23 mouse cellular contexts compared by ENCODE assay signal in the genomic region with DNA sequence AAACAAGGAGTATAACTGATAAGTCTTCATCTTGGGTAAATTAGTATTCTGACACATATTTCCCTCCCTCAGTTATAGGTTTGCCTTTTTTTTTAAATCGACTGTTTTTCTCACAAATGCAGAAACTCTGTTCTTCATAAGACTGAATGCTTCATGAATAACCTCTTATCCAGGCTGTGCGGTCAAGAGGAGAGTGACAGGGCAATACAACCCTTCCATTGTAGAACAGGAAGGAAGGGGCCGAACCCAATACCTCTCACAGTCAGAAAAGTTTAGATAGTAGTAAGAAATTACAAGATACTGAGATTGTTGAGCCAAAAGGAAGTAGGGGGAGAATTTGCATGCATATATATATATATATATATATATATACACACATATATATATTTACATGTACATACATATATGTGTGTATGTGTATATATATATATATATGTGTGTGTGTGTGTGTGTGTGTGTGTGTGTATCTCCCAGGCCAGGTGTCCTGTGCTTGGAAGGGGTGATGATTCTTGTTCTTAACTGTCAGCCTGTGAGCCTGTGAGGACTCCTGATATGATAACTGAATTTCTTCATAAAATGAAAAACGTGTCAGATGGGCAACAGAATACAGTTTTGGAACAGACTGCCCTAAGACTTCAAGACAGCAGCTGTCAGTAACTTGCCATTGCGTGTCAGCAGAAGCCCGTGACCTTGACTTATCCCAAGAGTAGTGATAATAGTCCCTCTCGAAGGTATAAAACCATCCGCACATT. TPM values are rescaled to one million over a fixed set of nuclear protein-coding genes. Genes with fewer than 3 reads are reported as not detected.
A peak's percentile ranks its signal among the peaks of the same experiment; 100 is the strongest.
DNase-seq lines count a peak whose midpoint lies in the region; ATAC-seq and TF ChIP-seq lines count a peak whose summit lies in the region.
"Had no signal": no experiment of that assay in that cellular context is flagged by ENCODE, and none has a peak within 500 bp of the region (broad histone marks: within the 10 kb centered on the region; RNA-seq: fewer than 3 reads in every experiment).

No protein-coding gene starts in this region.

- H3K4me3 ChIP-seq in intestine, embryonic 14.5 days (ENCODE audit: low read depth, low read length) = no peak overlapping the region
- no peak overlapping the region for H3K4me3 ChIP-seq in intestine, embryonic 15.5 days (replicated peaks)
- H3K4me3 ChIP-seq in lung, embryonic 14.5 days (ENCODE audit: low read depth, low read length) = no peak overlapping the region
- H3K4me3 ChIP-seq in small intestine, adult 2 months (ENCODE audit: low read depth, low read length) = no peak overlapping the region
- H3K4me3 ChIP-seq: heart, embryonic 12.5 days; kidney, embryonic 15.5 days; limb, embryonic 12.5 days; liver, embryonic 15.5 days had no signal

- no peaks in the 10 kb centered on the region for H3K36me3 ChIP-seq in intestine, embryonic 14.5 days (ENCODE audit: control insufficient read depth, insufficient read depth, low read length)
- no peaks in the 10 kb centered on the region for H3K36me3 ChIP-seq in intestine, embryonic 15.5 days
- no peaks in the 10 kb centered on the region for H3K36me3 ChIP-seq in lung, embryonic 14.5 days (ENCODE audit: insufficient read depth)
- no peaks in the 10 kb centered on the region for H3K36me3 ChIP-seq in small intestine, adult 2 months (ENCODE audit: control insufficient read depth, insufficient read depth, low read length)
- H3K36me3 ChIP-seq: heart, embryonic 12.5 days; kidney, embryonic 15.5 days; limb, embryonic 12.5 days; liver, embryonic 15.5 days had no signal

- no peak for ATAC-seq in intestine, embryonic 14.5 days (replicated peaks; ENCODE audit: low FRiP score, low TSS enrichment, low read depth)
- ATAC-seq in intestine, embryonic 15.5 days = no peak
- ATAC-seq in lung, embryonic 14.5 days (ENCODE audit: insufficient read depth) = no peak
- ATAC-seq: CD4-positive, CD25-positive, alpha-beta regulatory T cell, adult 4 months; forebrain, embryonic 14.5 days had no signal

- TF ChIP-seq CTCF in lung, embryonic 14.5 days (IDR thresholded peaks at IDR 0.05; ENCODE audit: low read depth) = no peak
- TF ChIP-seq CTCF in small intestine, adult 2 months (IDR thresholded peaks at IDR 0.05; ENCODE audit: extremely low read depth, insufficient read length, insufficient replicate concordance, low read depth, low read length) = no peak

- no peaks in the 10 kb centered on the region for H3K9me3 ChIP-seq in intestine, embryonic 14.5 days (ENCODE audit: control insufficient read depth, low read length)
- H3K9me3 ChIP-seq in intestine, embryonic 15.5 days = no peaks in the 10 kb centered on the region
- no peaks in the 10 kb centered on the region for H3K9me3 ChIP-seq in lung, embryonic 14.5 days (ENCODE audit: low read depth, low read length)
- H3K9me3 ChIP-seq: heart, embryonic 12.5 days; kidney, embryonic 15.5 days; limb, embryonic 12.5 days; liver, embryonic 15.5 days had no signal

- H3K27me3 ChIP-seq in intestine, embryonic 14.5 days (replicated peaks; ENCODE audit: control insufficient read depth, insufficient read depth, low read length) = no peaks in the 10 kb centered on the region
- H3K27me3 ChIP-seq in intestine, embryonic 15.5 days (replicated peaks) = no peaks in the 10 kb centered on the region
- H3K27me3 ChIP-seq in lung, embryonic 14.5 days (ENCODE audit: insufficient read depth, low read length) = no peaks in the 10 kb centered on the region
- no peaks in the 10 kb centered on the region for H3K27me3 ChIP-seq in small intestine, adult 2 months (ENCODE audit: control insufficient read depth, insufficient read depth, low read length)
- H3K27me3 ChIP-seq: heart, embryonic 12.5 days; kidney, embryonic 15.5 days; limb, embryonic 12.5 days; liver, embryonic 15.5 days had no signal

- H3K4me2 ChIP-seq in intestine, embryonic 14.5 days (ENCODE audit: low read length) = peak overlapping the region; percentile 13; the same call in 1 of the 2 replicates
- no peak overlapping the region for H3K4me2 ChIP-seq in intestine, embryonic 15.5 days (replicated peaks)
- H3K4me2 ChIP-seq in lung, embryonic 14.5 days = no peak overlapping the region
- H3K4me2 ChIP-seq: heart, embryonic 12.5 days; kidney, embryonic 15.5 days; limb, embryonic 12.5 days; liver, embryonic 15.5 days; midbrain, embryonic 11.5 days had no signal

- peaks cover 17% of the 10 kb centered on the region; the same call in 1 of the 2 replicates for H3K4me1 ChIP-seq in intestine, embryonic 14.5 days (replicated peaks; ENCODE audit: control insufficient read depth, insufficient read depth, low read length)
- peaks cover 29% of the 10 kb centered on the region for H3K4me1 ChIP-seq in intestine, embryonic 15.5 days (replicated peaks)
- peaks cover 15% of the 10 kb centered on the region; the same call in 1 of the 2 replicates for H3K4me1 ChIP-seq in lung, embryonic 14.5 days (ENCODE audit: insufficient read depth)
- H3K4me1 ChIP-seq in small intestine, adult 2 months (ENCODE audit: control insufficient read depth, insufficient read depth, insufficient read length, low read length) = peaks cover 35% of the 10 kb centered on the region; the same call in 1 of the 2 replicates

- no peak overlapping the region for H3K9ac ChIP-seq in intestine, embryonic 14.5 days (ENCODE audit: low read length)
- H3K9ac ChIP-seq in intestine, embryonic 15.5 days = no peak overlapping the region
- no peak overlapping the region for H3K9ac ChIP-seq in lung, embryonic 14.5 days
- H3K9ac ChIP-seq: heart, embryonic 12.5 days; kidney, embryonic 15.5 days; limb, embryonic 12.5 days; liver, embryonic 15.5 days had no signal

- DNase-seq in intestine, embryonic 14.5 days (ENCODE audit: low spot score) = no peak
- DNase-seq in lung, embryonic 14.5 days = no peak
- DNase-seq in lung, postnatal 36 days = no peak
- DNase-seq in right cerebral cortex, postnatal 36 days (ENCODE audit: low spot score in 2 of 2) = no peak
- no peak for DNase-seq in spleen, postnatal 14 days (ENCODE audit: low spot score in 2 of 2)
- DNase-seq: adrenal gland, postnatal 14 days; cerebellum, adult 2 months; cerebellum, postnatal 25 days; embryo, embryonic 11 days; heart, postnatal 10 days; right cerebral cortex, postnatal 4 days; thymus, adult 18-20 months; thymus, postnatal 36 days had no signal

- no peak for TF ChIP-seq POLR2A in small intestine, adult 2 months (IDR thresholded peaks at IDR 0.05; ENCODE audit: low read depth, low read length)

- WGBS in intestine, embryonic 14.5 days = 81% methylated on average over 8 of the region's 8 CpGs
- WGBS in intestine, embryonic 15.5 days = 71% methylated on average over 8 of the region's 8 CpGs
- WGBS in lung, embryonic 14.5 days = 67% methylated on average over 8 of the region's 8 CpGs
- 49% methylated on average over 8 of the region's 8 CpGs for WGBS in small intestine, adult 2 months

- H3K27ac ChIP-seq in intestine, embryonic 14.5 days (ENCODE audit: low read depth) = peak overlapping the region; percentile 22; the same call in 1 of the 2 replicates
- no peak overlapping the region for H3K27ac ChIP-seq in intestine, embryonic 15.5 days
- peak overlapping the region; percentile 30; the same call in 1 of the 2 replicates for H3K27ac ChIP-seq in lung, embryonic 14.5 days (ENCODE audit: low read depth)
- H3K27ac ChIP-seq in small intestine, adult 2 months (ENCODE audit: insufficient read depth, low read depth, low read length) = peak overlapping the region; percentile 95; the same call in 1 of the 2 replicates
- H3K27ac ChIP-seq: limb, embryonic 12.5 days; macrophage had no signal

RNA-seq across cellular contexts. Expression of gene 0610040J01Rik, which starts 12.6 kb away (rescaled TPM):
- 25.9 and 29.3 TPM in 2 replicates for polyA plus RNA-seq in intestine, embryonic 14.5 days (2014; fragmentation: Nextera tagmentation; extraction: Ambion mirVana)
- 44.5 and 45.9 TPM in 2 replicates for polyA plus RNA-seq in intestine, embryonic 15.5 days (2015; fragmentation: Nextera tagmentation; extraction: Ambion mirVana)
- 15.9 and 16.7 TPM in 2 replicates for polyA plus RNA-seq in lung, embryonic 14.5 days (2014; fragmentation: Nextera tagmentation; extraction: Ambion mirVana)
- 38.7 and 53.8 TPM in 2 replicates for polyA plus RNA-seq in small intestine, adult 2 months (2012; rRNA removed)
- polyA plus RNA-seq: CD4-positive, CD25-positive, alpha-beta regulatory T cell, adult 4 months had no signal
